Mouse (Mus musculus) intestine, embryonic 16.5 days (tissue): ENCODE measurements around the gene Trappc3l. TPM values are rescaled to one million over a fixed set of nuclear protein-coding genes. Genes with fewer than 3 reads are reported as not detected.

Experiments
- ATAC-seq: fragments of 200-750 bp; cut with Nextera tagmentation; 2 replicates; pipeline ENCODE4 v1.8.0; 2017; ENCODE audit warnings: moderate TSS enrichment, moderate library complexity
- H3K27ac ChIP-seq: fragments of 300-500 bp; sonication (generic); 2 replicates; pipeline ENCODE4 v1.5.1; 2014; ENCODE audit warnings: mild to moderate bottlenecking, low read length
- H3K27me3 ChIP-seq: fragments of 300-500 bp; sonication (generic); replicated peaks from 2 replicates; pipeline ENCODE4 v1.6.1; 2014; ENCODE audit warnings: low read length, control low read depth, mixed read lengths; ENCODE audit not compliant: control insufficient read depth, insufficient read depth
- H3K36me3 ChIP-seq: fragments of 300-500 bp; sonication (generic); 2 replicates; pipeline ENCODE4 v1.6.1; 2014; ENCODE audit warnings: low read length, control low read depth; ENCODE audit not compliant: control insufficient read depth, insufficient read depth
- H3K4me1 ChIP-seq: fragments of 300-500 bp; sonication (generic); 2 replicates; pipeline ENCODE4 v1.6.1; 2014; ENCODE audit warnings: low read length, control low read depth, mixed read lengths; ENCODE audit not compliant: control insufficient read depth, insufficient read depth
- H3K4me2 ChIP-seq: fragments of 300-500 bp; sonication (generic); 2 replicates; pipeline ENCODE4 v1.6.1; 2014; ENCODE audit warnings: low read depth, low read length, control low read depth
- H3K4me3 ChIP-seq: fragments of 300-500 bp; sonication (generic); 2 replicates; pipeline ENCODE4 v1.5.1; 2014; ENCODE audit warnings: mild to moderate bottlenecking, low read length
- H3K9ac ChIP-seq: fragments of 300-500 bp; sonication (generic); 2 replicates; pipeline ENCODE4 v1.6.1; 2014; ENCODE audit warnings: low read depth, low read length
- H3K9me3 ChIP-seq: fragments of 300-500 bp; sonication (generic); 2 replicates; pipeline ENCODE4 v1.6.1; 2016; ENCODE audit warnings: low read length, control low read depth; ENCODE audit not compliant: control insufficient read depth
- WGBS: fragments of 180-500 bp; shearing (Covaris S2); extraction: QIAGEN DNeasy Blood & Tissue Kit; methylation state at CpG from one replicate; pipeline ENCODE4 v1.1.7; 2014; 5-methylcytosine and 5-hydroxymethylcytosine counted together
- polyA plus RNA-seq: library from polyadenylated mRNA; unstranded; fragments of >200 nt; fragmentation: Nextera tagmentation; extraction: Ambion mirVana; gene quantifications from 2 replicates; pipeline ENCODE4 v1.2.1, GENCODE M21; 2015

Gene Trappc3l
- polyA plus RNA-seq, 1 experiment from 2014 or later, result not detected

- no peak overlapping the region for H3K27ac ChIP-seq
- H3K4me3 ChIP-seq, result no peak overlapping the region
- H3K9ac ChIP-seq, result no peak overlapping the region
- H3K27me3 ChIP-seq, result no peaks in the 10 kb centered on the region
- ATAC-seq, result no peak
- no peak overlapping the region for H3K4me2 ChIP-seq
- no peaks in the 10 kb centered on the region for H3K9me3 ChIP-seq
- WGBS, result 83% methylated on average over 2 of the region's 2 CpGs
- no peaks in the 10 kb centered on the region for H3K4me1 ChIP-seq
- no peaks in the 10 kb centered on the region for H3K36me3 ChIP-seq
Observed at GRCm38 (mm10) chr10:34141693-34142092, 104.3 kb downstream of the Trappc3l start.

- no peak overlapping the region for H3K4me2 ChIP-seq
- no peak overlapping the region for H3K9ac ChIP-seq
- H3K9me3 ChIP-seq, result no peaks in the 10 kb centered on the region
- H3K27ac ChIP-seq, result no peak overlapping the region
- H3K27me3 ChIP-seq, result no peaks in the 10 kb centered on the region
- 74% methylated on average over 3 of the region's 3 CpGs for WGBS
- no peak overlapping the region for H3K4me3 ChIP-seq
- no peaks in the 10 kb centered on the region for H3K4me1 ChIP-seq
- no peak for ATAC-seq
- H3K36me3 ChIP-seq, result no peaks in the 10 kb centered on the region
Observed at GRCm38 (mm10) chr10:34149772-34150171, 112.4 kb downstream of the Trappc3l start.

GRCm38 (mm10) chr10:34150454-34150853 lies 113.1 kb downstream of the Trappc3l start:
- Histone ChIP-seq H3K4me2 (no peak overlapping the region), H3K4me1 (no peaks in the 10 kb centered on the region), H3K27ac (no peak overlapping the region), H3K27me3 (no peaks in the 10 kb centered on the region), H3K36me3 (no peaks in the 10 kb centered on the region), H3K4me3 (no peak overlapping the region), H3K9me3 (no peaks in the 10 kb centered on the region), H3K9ac (no peak overlapping the region)
- ATAC-seq, result no peak
- 41% methylated on average over 6 of the region's 6 CpGs for WGBS

GRCm38 (mm10) chr10:34151827-34152226 lies 114.4 kb downstream of the Trappc3l start:
- Histone ChIP-seq H3K4me3 (no peak overlapping the region), H3K27me3 (no peaks in the 10 kb centered on the region), H3K9ac (no peak overlapping the region), H3K4me2 (no peak overlapping the region), H3K27ac (no peak overlapping the region), H3K4me1 (no peaks in the 10 kb centered on the region), H3K9me3 (no peaks in the 10 kb centered on the region), H3K36me3 (no peaks in the 10 kb centered on the region)
- 83% methylated on average over 3 of the region's 3 CpGs for WGBS
- no peak for ATAC-seq

GRCm38 (mm10) chr10:34155796-34156554 lies 118.6 kb downstream of the Trappc3l start:
- Histone ChIP-seq H3K4me3 (no peak overlapping the region), H3K9ac (no peak overlapping the region), H3K4me2 (no peak overlapping the region), H3K4me1 (no peaks in the 10 kb centered on the region), H3K9me3 (no peaks in the 10 kb centered on the region), H3K27ac (no peak overlapping the region), H3K36me3 (no peaks in the 10 kb centered on the region), H3K27me3 (no peaks in the 10 kb centered on the region)
- no peak for ATAC-seq
- 74% methylated on average over 12 of the region's 12 CpGs for WGBS

Other genes starting within 250 kb of the Trappc3l start
- gene Sult3a1, start 179.9 kb upstream of the Trappc3l start, polyA plus RNA-seq, result not detected in 2 replicates
- gene Rsph4a, start 132.5 kb upstream of the Trappc3l start, polyA plus RNA-seq, result 0.05 and 0.20 TPM in 2 replicates
- 15.7 and 16.6 TPM in 2 replicates for gene Zup1, start 86.3 kb upstream of the Trappc3l start, polyA plus RNA-seq
- gene Rwdd1, start 18.0 kb upstream of the Trappc3l start, polyA plus RNA-seq, result 84.4 and 95.3 TPM in 2 replicates
- gene Calhm4, start 6.7 kb downstream of the Trappc3l start, polyA plus RNA-seq, result not detected in 2 replicates
- gene Calhm5, start 58.9 kb downstream of the Trappc3l start, polyA plus RNA-seq, result 0.94 and 1.1 TPM in 2 replicates
- 1.4 and 1.7 TPM in 2 replicates for gene Calhm6, start 90.4 kb downstream of the Trappc3l start, polyA plus RNA-seq
- 13.6 and 14.8 TPM in 2 replicates for gene Dse, start 170.1 kb downstream of the Trappc3l start, polyA plus RNA-seq
- gene Tspyl1, start 244.6 kb downstream of the Trappc3l start, polyA plus RNA-seq, result 49.2 and 51.2 TPM in 2 replicates